Mouse (Mus musculus) neural tube, embryonic 15.5 days (tissue): ENCODE measurements around the gene H2al1i. TPM values are rescaled to one million over a fixed set of nuclear protein-coding genes. Genes with fewer than 3 reads are reported as not detected.
"Not testable (repeated sequence)": the region's sequence is repeated elsewhere in the genome, so short reads cannot be mapped to it uniquely, and the experiment has no call there.

Experiments used
- ATAC-seq: fragments of 200-750 bp; cut with Nextera tagmentation; 2 replicates; pipeline ENCODE4 v1.8.0; 2017; ENCODE audit warnings: mild to moderate bottlenecking, moderate TSS enrichment, moderate library complexity; ENCODE audit not compliant: low FRiP score
- H3K27ac ChIP-seq: fragments of 300-500 bp; sonication (generic); replicated peaks from 2 replicates; pipeline ENCODE4 v1.5.1; 2015; ENCODE audit warnings: mild to moderate bottlenecking, inconsistent platforms
- H3K27me3 ChIP-seq: fragments of 300-500 bp; sonication (generic); replicated peaks from 2 replicates; pipeline ENCODE4 v1.6.1; 2015; ENCODE audit warnings: inconsistent platforms
- H3K36me3 ChIP-seq: fragments of 300-500 bp; sonication (generic); 2 replicates; pipeline ENCODE4 v1.6.1; 2015; ENCODE audit warnings: inconsistent platforms
- H3K4me1 ChIP-seq: fragments of 300-500 bp; sonication (generic); 2 replicates; pipeline ENCODE4 v1.6.1; 2015; ENCODE audit warnings: inconsistent platforms
- H3K4me2 ChIP-seq: fragments of 300-500 bp; sonication (generic); 2 replicates; pipeline ENCODE4 v1.6.1; 2015; ENCODE audit warnings: inconsistent platforms, mild to moderate bottlenecking, moderate library complexity
- H3K4me3 ChIP-seq: fragments of 300-500 bp; sonication (generic); replicated peaks from 2 replicates; pipeline ENCODE4 v1.5.1; 2015; ENCODE audit warnings: mild to moderate bottlenecking, inconsistent platforms
- H3K9ac ChIP-seq: fragments of 300-500 bp; sonication (generic); replicated peaks from 2 replicates; pipeline ENCODE4 v1.6.1; 2015; ENCODE audit warnings: mild to moderate bottlenecking, inconsistent platforms
- H3K9me3 ChIP-seq: fragments of 300-500 bp; sonication (generic); replicated peaks from 2 replicates; pipeline ENCODE4 v1.6.1; 2016; ENCODE audit warnings: inconsistent platforms
- WGBS: fragments of 180-500 bp; shearing (Covaris S2); methylation state at CpG from one replicate; pipeline ENCODE4 v1.1.7; 2015; ENCODE audit warnings: mixed read lengths; 5-methylcytosine and 5-hydroxymethylcytosine counted together
- polyA plus RNA-seq: library from polyadenylated mRNA; unstranded; fragments of >200 nt; fragmentation: Nextera tagmentation; extraction: Ambion mirVana; gene quantifications from 2 replicates; pipeline ENCODE4 v1.2.1, GENCODE M21; 2015

The H2al1i gene
- polyA plus RNA-seq, 1 experiment from 2014 or later: not detected

DNA sequence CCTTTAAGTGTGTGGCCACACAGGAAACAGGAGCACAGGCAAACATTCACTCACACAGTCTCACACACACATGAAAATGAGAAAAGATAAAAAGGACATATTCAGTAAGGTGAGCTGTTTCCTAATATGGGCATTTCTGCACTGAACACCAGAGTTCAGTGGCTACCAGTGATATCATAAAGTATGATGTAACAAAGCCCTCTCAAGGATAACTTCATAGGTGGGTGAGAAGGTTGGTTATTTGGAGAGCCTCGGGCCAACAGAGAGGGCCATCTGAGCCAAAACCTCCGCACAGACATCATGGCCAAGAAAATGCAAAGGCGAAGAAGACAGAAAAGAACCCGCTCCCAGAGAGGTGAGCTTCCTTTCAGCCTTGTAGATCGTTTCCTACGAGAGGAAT is 3.3 kb upstream of the H2al1i start, which contains the start of gene H2al1h:
Gene H2al1h (plus strand): TSS at position 301 of the 400 bp plus-strand sequence.
- not testable (repeated sequence) for H3K27me3 ChIP-seq, ATAC-seq, H3K36me3 ChIP-seq, H3K4me3 ChIP-seq, H3K4me1 ChIP-seq, H3K27ac ChIP-seq, H3K4me2 ChIP-seq, H3K9me3 ChIP-seq, H3K9ac ChIP-seq
- WGBS: no CpG with 5 or more reads among the region's 6 CpGs

DNA sequence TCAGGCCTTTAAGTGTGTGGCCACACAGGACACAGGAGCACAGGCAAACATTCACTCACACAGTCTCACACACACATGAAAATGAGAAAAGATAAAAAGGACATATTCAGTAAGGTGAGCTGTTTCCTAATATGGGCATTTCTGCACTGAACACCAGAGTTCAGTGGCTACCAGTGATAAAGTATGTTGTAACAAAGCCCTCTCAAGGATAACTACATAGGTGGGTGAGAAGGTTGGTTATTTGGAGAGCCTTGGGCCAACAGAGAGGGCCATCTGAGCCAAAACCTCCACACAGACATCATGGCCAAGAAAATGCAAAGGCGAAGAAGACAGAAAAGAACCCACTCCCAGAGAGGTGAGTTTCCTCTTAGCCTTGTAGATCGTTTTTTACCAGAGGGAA is 3.1 kb downstream of the H2al1i start, which contains the start of gene H2al1j:
Gene H2al1j (plus strand): TSS at position 301 of the 400 bp plus-strand sequence.
- 92% methylated on average over 2 of the region's 2 CpGs for WGBS
- not testable (repeated sequence) for ATAC-seq, H3K9me3 ChIP-seq, H3K36me3 ChIP-seq, H3K4me3 ChIP-seq, H3K4me2 ChIP-seq, H3K4me1 ChIP-seq, H3K27me3 ChIP-seq, H3K27ac ChIP-seq, H3K9ac ChIP-seq

DNA sequence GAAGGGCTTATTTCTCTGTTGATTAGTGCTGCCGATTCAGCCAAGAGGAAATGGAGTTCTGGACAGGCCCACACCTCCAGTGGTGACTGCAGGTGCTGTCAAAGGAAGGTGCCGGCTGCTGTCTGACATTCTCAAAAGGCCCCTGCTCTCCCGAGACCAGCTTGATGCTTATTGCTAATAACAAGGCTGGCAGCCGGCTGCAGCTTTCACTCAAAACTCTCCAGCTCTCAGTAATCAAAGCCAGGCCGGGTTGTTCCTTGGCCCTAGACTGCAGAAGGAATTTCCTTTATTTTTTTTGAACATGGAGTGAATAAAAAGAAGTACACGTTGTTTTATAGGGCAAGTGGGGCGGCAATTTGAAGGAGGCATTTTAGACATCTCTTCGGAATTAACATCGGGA is 21.3 kb downstream of the H2al1i start:
- H3K27ac ChIP-seq: no peak overlapping the region
- no peaks in the 10 kb centered on the region; the same call in 1 of the 2 replicates for H3K27me3 ChIP-seq
- H3K4me2 ChIP-seq: no peak overlapping the region
- no peaks in the 10 kb centered on the region for H3K9me3 ChIP-seq
- no peak overlapping the region for H3K4me3 ChIP-seq
- WGBS: 56% methylated on average over 9 of the region's 9 CpGs
- no peak for ATAC-seq
- H3K4me1 ChIP-seq: no peaks in the 10 kb centered on the region
- H3K36me3 ChIP-seq: no peaks in the 10 kb centered on the region
- H3K9ac ChIP-seq: no peak overlapping the region

DNA sequence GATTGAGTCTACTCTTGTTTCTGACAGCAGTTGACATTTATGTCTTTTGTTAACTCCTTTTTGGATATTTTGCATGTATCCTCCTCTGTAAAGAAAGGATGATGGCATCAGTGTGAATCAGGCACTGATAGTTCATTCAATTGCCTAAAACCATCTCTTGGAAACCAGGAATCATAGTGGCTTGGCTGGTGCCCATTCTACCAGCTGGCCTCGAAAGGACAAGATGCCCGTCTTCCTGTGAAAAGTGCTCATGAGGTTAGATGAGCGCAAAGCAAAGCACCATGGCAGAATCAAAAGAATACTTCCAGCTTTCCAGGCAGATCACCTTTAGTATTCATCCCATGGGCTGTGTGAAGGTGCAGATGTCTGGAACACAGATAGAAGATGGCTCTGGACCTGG is 22.3 kb downstream of the H2al1i start:
- Histone ChIP-seq H3K9me3 (no peaks in the 10 kb centered on the region), H3K4me2 (no peak overlapping the region), H3K27me3 (no peaks in the 10 kb centered on the region; the same call in 1 of the 2 replicates), H3K4me1 (no peaks in the 10 kb centered on the region), H3K9ac (no peak overlapping the region), H3K4me3 (no peak overlapping the region), H3K27ac (no peak overlapping the region), H3K36me3 (no peaks in the 10 kb centered on the region)
- no peak for ATAC-seq
- WGBS: 91% methylated on average over 3 of the region's 3 CpGs

DNA sequence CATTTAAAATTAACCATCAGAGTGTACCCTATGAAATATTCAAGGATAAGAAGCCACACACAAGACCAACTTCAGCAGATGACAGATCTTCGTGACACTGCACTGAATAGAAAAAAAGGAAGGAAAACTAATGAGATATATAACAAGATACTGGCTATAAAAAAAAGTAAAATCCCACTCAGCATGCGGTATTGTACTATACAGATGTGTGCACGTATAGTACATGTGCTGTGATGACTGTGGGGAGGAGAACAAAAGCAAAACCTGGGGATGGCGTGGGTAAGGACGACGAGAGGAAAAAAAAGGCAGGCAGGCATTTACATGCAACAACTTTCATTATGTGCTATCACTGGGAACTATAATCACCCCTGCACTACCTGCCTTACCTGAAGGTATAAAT is 36.4 kb downstream of the H2al1i start:
- Histone ChIP-seq H3K27me3 (peaks cover 3% of the 10 kb centered on the region; the same call in 1 of the 2 replicates), H3K9me3 (no peaks in the 10 kb centered on the region), H3K4me3 (no peak overlapping the region), H3K4me1 (no peaks in the 10 kb centered on the region), H3K36me3 (no peaks in the 10 kb centered on the region), H3K4me2 (no peak overlapping the region), H3K9ac (no peak overlapping the region), H3K27ac (no peak overlapping the region)
- ATAC-seq: no peak
- 87% methylated on average over 6 of the region's 6 CpGs for WGBS

DNA sequence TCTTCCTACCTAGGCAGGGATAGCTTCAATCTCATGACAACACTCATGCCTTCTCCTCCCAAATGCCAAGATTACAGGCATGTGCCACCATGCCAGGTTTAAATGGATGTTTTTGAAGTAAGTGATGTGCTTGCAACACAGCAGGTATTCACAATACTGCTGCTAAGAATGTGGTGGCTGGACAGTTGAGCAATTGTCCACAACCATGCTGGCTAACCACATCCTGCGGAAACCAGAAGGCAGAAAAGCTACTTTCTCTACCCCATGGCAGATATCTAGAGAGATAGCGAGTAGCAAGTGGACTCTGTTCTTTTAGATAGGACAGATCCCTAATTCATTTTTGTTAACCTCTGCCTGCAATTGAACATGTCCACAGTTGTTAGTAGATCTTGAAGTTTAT is 36.8 kb downstream of the H2al1i start:
- H3K27ac ChIP-seq: no peak overlapping the region
- no peak overlapping the region for H3K9ac ChIP-seq
- H3K4me2 ChIP-seq: no peak overlapping the region
- H3K27me3 ChIP-seq: peaks cover 3% of the 10 kb centered on the region; the same call in 1 of the 2 replicates
- no peaks in the 10 kb centered on the region for H3K4me1 ChIP-seq
- H3K9me3 ChIP-seq: no peaks in the 10 kb centered on the region
- no peak overlapping the region for H3K4me3 ChIP-seq
- no peak for ATAC-seq
- no peaks in the 10 kb centered on the region for H3K36me3 ChIP-seq
- 87% methylated on average over 2 of the region's 2 CpGs for WGBS

DNA sequence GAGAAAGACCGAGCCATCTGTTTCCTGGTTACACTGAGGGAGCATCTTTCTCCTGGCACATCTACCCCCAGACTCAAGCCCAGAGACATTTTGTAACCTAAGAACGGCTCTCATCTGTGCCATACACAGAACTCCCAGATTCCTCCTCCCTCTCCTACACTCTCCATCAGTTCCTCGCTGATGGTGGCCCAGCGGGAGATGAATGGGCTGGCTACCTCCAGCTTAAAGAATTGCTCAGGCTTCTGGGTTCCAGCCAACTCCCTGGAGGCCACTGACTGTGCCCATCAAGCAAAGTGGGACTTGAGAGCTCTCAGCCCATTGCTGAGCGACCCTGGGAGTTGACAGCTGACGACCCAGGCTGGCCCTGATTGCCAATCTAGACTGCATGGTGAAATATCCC is 39.4 kb downstream of the H2al1i start:
- no peaks in the 10 kb centered on the region for H3K36me3 ChIP-seq
- peaks cover 3% of the 10 kb centered on the region; the same call in 1 of the 2 replicates for H3K27me3 ChIP-seq
- no peak overlapping the region for H3K4me3 ChIP-seq
- no peak overlapping the region for H3K9ac ChIP-seq
- H3K4me2 ChIP-seq: no peak overlapping the region
- H3K9me3 ChIP-seq: no peaks in the 10 kb centered on the region
- WGBS: 43% methylated on average over 6 of the region's 6 CpGs
- ATAC-seq: no peak
- no peak overlapping the region for H3K27ac ChIP-seq
- H3K4me1 ChIP-seq: no peaks in the 10 kb centered on the region

DNA sequence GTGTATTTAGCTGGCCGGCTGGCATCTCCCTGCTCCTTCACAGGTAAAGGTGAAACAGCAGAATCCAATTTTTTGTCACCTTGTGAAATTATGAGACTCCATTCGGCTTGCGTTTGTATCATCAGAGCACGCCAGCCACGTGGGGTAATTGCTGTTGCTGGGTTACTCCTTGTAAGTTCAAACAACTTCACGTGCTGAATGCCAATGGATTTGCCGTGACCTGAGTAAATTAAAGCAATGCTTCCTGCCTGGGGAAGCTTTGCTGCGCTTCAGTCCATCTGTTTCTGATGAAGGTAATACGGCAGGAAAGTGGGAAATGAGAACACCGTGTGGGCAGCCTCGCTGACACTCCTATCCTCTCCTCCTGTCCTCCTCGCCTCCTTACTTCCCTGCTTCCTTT is 40.7 kb downstream of the H2al1i start:
- Histone ChIP-seq H3K4me3 (no peak overlapping the region), H3K9ac (no peak overlapping the region), H3K4me1 (no peaks in the 10 kb centered on the region), H3K36me3 (no peaks in the 10 kb centered on the region), H3K9me3 (no peaks in the 10 kb centered on the region), H3K4me2 (no peak overlapping the region), H3K27ac (no peak overlapping the region), H3K27me3 (peaks cover 3% of the 10 kb centered on the region; the same call in 1 of the 2 replicates)
- 47% methylated on average over 12 of the region's 12 CpGs for WGBS
- no peak for ATAC-seq

Other genes with a start within 250 kb of the H2al1i start
- gene H2al1a, start 25.4 kb upstream of the H2al1i start, polyA plus RNA-seq: not detected in 2 replicates
- gene H2al1b, start 22.2 kb upstream of the H2al1i start, polyA plus RNA-seq: not detected in 2 replicates
- gene H2al1c, start 19.0 kb upstream of the H2al1i start, polyA plus RNA-seq: not detected in 2 replicates
- not detected in 2 replicates for gene H2al1d, start 15.8 kb upstream of the H2al1i start, polyA plus RNA-seq
- not detected in 2 replicates for gene H2al1e, start 12.7 kb upstream of the H2al1i start, polyA plus RNA-seq
- not detected in 2 replicates for gene H2al1f, start 9.5 kb upstream of the H2al1i start, polyA plus RNA-seq
- gene H2al1g, start 6.4 kb upstream of the H2al1i start, polyA plus RNA-seq: not detected in 2 replicates
- gene H2al1h, start 3.2 kb upstream of the H2al1i start, polyA plus RNA-seq: not detected in 2 replicates
- not detected in 2 replicates for gene H2al1j, start 3.2 kb downstream of the H2al1i start, polyA plus RNA-seq